Mouse (Mus musculus) midbrain, embryonic 12.5 days (tissue): ENCODE measurements around the gene Pld5. TPM values are rescaled to one million over a fixed set of nuclear protein-coding genes. Genes with fewer than 3 reads are reported as not detected.

Source experiments
- ATAC-seq: fragments of 200-750 bp; cut with Nextera tagmentation; 2 replicates; pipeline ENCODE4 v1.8.0; 2017; ENCODE audit warnings: low read depth, moderate TSS enrichment, moderate library complexity; ENCODE audit not compliant: low FRiP score
- H3K27ac ChIP-seq: fragments of 300-500 bp; sonication (generic); replicated peaks from 2 replicates; pipeline ENCODE4 v1.5.1; 2016; ENCODE audit warnings: mild to moderate bottlenecking
- H3K27me3 ChIP-seq: fragments of 300-500 bp; sonication (generic); 2 replicates; pipeline ENCODE4 v1.6.1; 2016; ENCODE audit warnings: mild to moderate bottlenecking
- H3K36me3 ChIP-seq: fragments of 300-500 bp; sonication (generic); 2 replicates; pipeline ENCODE4 v1.6.1; 2016
- H3K4me1 ChIP-seq: fragments of 300-500 bp; sonication (generic); 2 replicates; pipeline ENCODE4 v1.6.1; 2016
- H3K4me2 ChIP-seq: fragments of 300-500 bp; sonication (generic); replicated peaks from 2 replicates; pipeline ENCODE4 v1.6.1; 2016; ENCODE audit warnings: mild to moderate bottlenecking, moderate library complexity
- H3K4me3 ChIP-seq: fragments of 300-500 bp; sonication (generic); 2 replicates; pipeline ENCODE4 v1.5.1; 2016; ENCODE audit warnings: mild to moderate bottlenecking
- H3K9ac ChIP-seq: fragments of 300-500 bp; sonication (generic); replicated peaks from 2 replicates; pipeline ENCODE4 v1.6.1; 2016; ENCODE audit warnings: mild to moderate bottlenecking, moderate library complexity
- H3K9me3 ChIP-seq: fragments of 300-500 bp; sonication (generic); 2 replicates; pipeline ENCODE4 v1.6.1; 2016; ENCODE audit warnings: mild to moderate bottlenecking
- WGBS: fragments of 180-500 bp; shearing (Covaris S2); methylation state at CpG from one replicate; pipeline ENCODE4 v1.1.7; 2016; 5-methylcytosine and 5-hydroxymethylcytosine counted together
- polyA plus RNA-seq: library from polyadenylated mRNA; unstranded; fragments of >200 nt; fragmentation: Nextera tagmentation; extraction: Ambion mirVana; gene quantifications from 2 replicates; pipeline ENCODE4 v1.2.1, GENCODE M21; 2016

The Pld5 gene
- 2.2 and 2.7 TPM in 2 replicates for polyA plus RNA-seq

DNA sequence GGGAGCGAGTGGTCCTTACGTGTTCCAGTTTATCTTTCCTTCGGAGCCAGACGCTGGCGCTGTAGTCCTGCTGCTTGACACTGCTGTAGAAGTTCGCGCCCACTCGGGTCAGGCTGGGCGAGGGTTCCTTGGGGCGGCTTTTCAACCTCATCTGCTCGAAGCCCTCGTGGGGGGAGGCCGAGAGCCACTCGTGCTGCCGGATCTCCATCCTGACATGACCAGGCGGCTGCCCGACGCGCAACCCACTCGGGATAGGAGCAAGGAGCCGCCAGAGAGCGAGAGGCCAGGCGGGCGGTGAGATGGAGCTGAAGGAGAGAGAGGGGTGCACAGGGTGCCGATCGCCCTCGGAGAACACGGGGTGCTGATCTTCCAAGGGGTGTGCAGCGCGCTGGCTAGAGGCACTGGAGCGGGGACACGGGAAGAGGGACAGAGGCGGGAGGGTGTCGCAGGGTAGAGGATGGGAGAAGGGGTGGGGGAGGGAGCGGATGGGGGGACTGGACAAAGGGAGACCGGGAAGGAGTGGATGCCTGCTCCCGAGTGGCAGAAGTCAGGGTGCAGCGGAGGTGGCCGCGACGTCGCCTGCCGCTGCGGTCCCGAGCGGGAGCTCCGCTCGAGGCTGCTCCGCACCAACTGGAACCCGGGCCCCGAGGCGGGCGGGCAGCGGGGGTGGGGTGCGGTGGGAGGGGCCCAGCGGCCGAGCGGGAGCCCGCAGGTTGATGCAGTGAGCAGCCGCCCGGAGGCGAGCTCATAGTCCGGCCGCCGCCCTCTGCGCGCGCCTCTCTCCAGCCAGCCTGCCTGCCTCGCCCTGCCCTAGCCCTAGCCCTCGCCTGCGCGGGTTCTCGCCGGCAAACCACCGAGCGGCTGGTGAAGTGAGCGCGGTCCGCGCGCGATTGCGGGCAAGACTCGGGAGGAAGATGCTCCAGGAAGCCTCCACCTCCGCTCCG is at the start of gene Pld5:
Pld5 (minus strand) TSS at position 646 of the 944 bp plus-strand sequence.
- Histone ChIP-seq H3K9ac (peak within 1 kb of the TSS; percentile 72), H3K36me3 (no peaks in the 10 kb centered on the region), H3K9me3 (no peaks in the 10 kb centered on the region), H3K4me2 (peak within 1 kb of the TSS; percentile 95), H3K27ac (0 out of 2 replicates have a peak within 1 kb of the TSS, but pooled peaks have one; percentile 39), H3K4me1 (peaks cover 4% of the 10 kb centered on the region; the same call in 1 of the 2 replicates), H3K27me3 (peaks cover 23% of the 10 kb centered on the region), H3K4me3 (peak within 1 kb of the TSS; percentile 72)
- peak; percentile 93 for ATAC-seq
- WGBS = under 1% methylated on average over 67 of the region's 86 CpGs

DNA sequence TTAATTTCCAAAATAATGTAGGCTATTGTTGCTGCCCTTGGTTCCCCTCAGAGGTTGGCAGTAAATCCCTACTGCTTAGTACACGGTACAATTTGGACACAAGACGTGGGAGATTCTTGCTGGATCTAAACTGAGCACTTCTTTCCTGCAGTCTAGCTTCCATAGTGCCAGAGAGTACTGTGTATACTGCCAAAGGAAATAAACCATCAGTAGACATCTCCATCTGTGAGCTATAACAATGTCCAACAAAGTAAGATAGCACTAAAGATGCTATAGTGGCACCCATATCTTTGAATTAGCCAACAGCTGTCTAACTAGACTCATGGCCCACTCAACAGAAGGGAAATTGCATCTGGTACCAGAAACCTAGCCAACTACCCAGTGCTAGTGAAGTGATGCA is 40.0 kb upstream of the Pld5 start:
- Histone ChIP-seq H3K36me3 (no peaks in the 10 kb centered on the region), H3K4me1 (no peaks in the 10 kb centered on the region), H3K27me3 (no peaks in the 10 kb centered on the region), H3K4me2 (no peak overlapping the region), H3K27ac (no peak overlapping the region), H3K4me3 (no peak overlapping the region), H3K9me3 (no peaks in the 10 kb centered on the region), H3K9ac (no peak overlapping the region)
- 76% methylated on average over 2 of the region's 2 CpGs for WGBS
- no peak for ATAC-seq

DNA sequence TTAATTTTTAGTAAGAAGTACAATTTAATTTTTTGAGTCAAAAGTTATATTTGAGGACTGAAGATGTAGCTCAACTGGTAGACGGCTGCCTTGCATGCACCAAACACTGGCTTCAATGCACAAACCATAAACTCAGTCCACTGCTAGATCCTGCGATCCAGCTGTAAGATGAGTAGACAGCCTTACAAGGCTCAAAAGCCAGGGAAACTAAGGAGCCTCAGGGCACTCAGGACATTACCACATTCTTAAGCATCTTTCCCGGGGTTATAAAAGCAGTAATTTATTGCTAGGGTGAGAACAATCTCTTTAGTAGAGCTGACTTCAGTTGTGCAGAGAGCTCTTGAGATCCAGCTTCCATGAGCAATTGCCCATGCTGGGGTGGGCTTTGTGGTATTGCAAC is 35.1 kb upstream of the Pld5 start:
- no peak for ATAC-seq
- Histone ChIP-seq H3K9me3 (no peaks in the 10 kb centered on the region), H3K9ac (no peak overlapping the region), H3K4me3 (no peak overlapping the region), H3K27me3 (no peaks in the 10 kb centered on the region), H3K4me1 (no peaks in the 10 kb centered on the region), H3K27ac (no peak overlapping the region), H3K4me2 (no peak overlapping the region), H3K36me3 (no peaks in the 10 kb centered on the region)
- WGBS = 90% methylated on average over 3 of the region's 3 CpGs

GRCm38 (mm10) chr1:176289396-176289795 is 14.3 kb upstream of the Pld5 start:
- Histone ChIP-seq H3K36me3 (no peaks in the 10 kb centered on the region), H3K4me3 (no peak overlapping the region), H3K9ac (no peak overlapping the region), H3K4me2 (no peak overlapping the region), H3K4me1 (no peaks in the 10 kb centered on the region), H3K27ac (no peak overlapping the region), H3K27me3 (no peaks in the 10 kb centered on the region), H3K9me3 (no peaks in the 10 kb centered on the region)
- WGBS = 86% methylated on average over 5 of the region's 5 CpGs
- no peak for ATAC-seq

- H3K27ac ChIP-seq = no peak overlapping the region
- peak overlapping the region; percentile 72 for H3K9ac ChIP-seq
- H3K4me1 ChIP-seq = peaks cover 4% of the 10 kb centered on the region; the same call in 1 of the 2 replicates
- H3K9me3 ChIP-seq = no peaks in the 10 kb centered on the region
- H3K27me3 ChIP-seq = peaks cover 23% of the 10 kb centered on the region
- WGBS = 9% methylated on average over 11 of the region's 11 CpGs
- H3K4me3 ChIP-seq = peak overlapping the region; percentile 72
- ATAC-seq = peak; percentile 35; the same call in 1 of the 2 replicates
- peak overlapping the region; percentile 95 for H3K4me2 ChIP-seq
- H3K36me3 ChIP-seq = no peaks in the 10 kb centered on the region
Observed at GRCm38 (mm10) chr1:176275611-176275980, 484 bp upstream of the Pld5 start.

GRCm38 (mm10) chr1:176248717-176249030 is 26.4 kb downstream of the Pld5 start:
- no peaks in the 10 kb centered on the region for H3K27me3 ChIP-seq
- no peaks in the 10 kb centered on the region for H3K36me3 ChIP-seq
- H3K27ac ChIP-seq = no peak overlapping the region
- ATAC-seq = no peak
- H3K9me3 ChIP-seq = no peaks in the 10 kb centered on the region
- no peak overlapping the region for H3K4me3 ChIP-seq
- 71% methylated on average over 5 of the region's 5 CpGs for WGBS
- H3K4me2 ChIP-seq = no peak overlapping the region
- no peaks in the 10 kb centered on the region for H3K4me1 ChIP-seq
- no peak overlapping the region for H3K9ac ChIP-seq

DNA sequence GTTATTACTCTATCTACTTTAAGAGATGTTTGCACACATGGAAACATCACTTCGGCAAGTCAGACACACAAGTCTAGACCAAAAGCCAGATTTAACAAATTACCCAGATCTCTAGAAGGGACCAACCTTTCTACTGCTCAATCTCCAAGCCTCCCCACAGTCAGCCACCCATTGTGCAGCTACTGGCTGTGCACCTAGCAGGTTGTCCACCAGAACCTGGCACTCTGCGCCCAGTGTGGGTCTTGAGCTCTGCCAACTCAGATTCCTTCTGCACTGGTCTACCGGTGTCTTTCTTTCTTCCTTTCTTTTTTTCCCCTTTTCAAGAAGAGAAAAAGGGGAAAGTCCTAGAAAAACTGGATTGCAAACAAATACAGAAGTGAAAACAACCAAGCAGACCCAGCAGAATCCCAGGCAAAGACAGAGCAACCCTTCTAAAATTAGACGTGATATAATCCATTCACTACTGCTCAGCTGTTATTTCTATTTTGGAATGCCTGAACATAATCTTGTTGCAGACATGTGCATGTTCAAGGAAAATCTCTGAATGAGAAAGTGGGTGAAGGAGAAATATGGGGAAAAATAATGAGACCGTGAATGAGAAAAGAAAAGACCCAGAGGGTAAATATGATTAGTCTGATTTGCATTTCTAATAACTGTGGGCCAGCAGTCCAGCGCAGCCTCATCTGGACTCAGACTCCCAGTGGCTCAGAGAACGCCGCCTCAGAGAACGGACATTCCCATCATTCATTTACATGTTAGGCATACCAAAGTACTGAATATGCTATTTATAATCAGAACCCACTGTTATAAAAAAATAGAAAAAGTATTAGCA is 27.0 kb downstream of the Pld5 start:
- Histone ChIP-seq H3K9ac (no peak overlapping the region), H3K4me3 (no peak overlapping the region), H3K4me2 (no peak overlapping the region), H3K4me1 (no peaks in the 10 kb centered on the region), H3K27ac (no peak overlapping the region), H3K36me3 (no peaks in the 10 kb centered on the region), H3K9me3 (no peaks in the 10 kb centered on the region), H3K27me3 (no peaks in the 10 kb centered on the region)
- ATAC-seq = no peak
- 71% methylated on average over 9 of the region's 9 CpGs for WGBS

DNA sequence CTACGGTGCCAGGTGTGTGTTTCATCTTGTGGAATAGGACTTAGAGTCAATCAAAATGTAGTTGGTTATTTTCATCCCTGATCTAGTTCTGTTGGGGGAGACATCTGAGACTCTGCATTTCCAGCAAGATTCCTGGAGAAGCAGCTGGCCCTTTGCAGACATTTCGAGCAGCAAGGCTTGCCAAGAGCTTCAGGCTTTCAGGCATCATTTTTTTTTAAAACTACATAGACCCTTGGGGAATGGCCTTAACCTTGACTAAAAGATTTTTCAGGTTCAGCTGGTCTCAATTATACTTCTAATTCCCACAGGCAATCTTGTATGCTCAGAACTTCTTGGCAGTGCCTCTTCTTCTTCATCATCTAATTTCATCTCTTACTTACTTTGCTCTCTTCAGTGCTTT is 35.9 kb downstream of the Pld5 start:
- no peak for ATAC-seq
- Histone ChIP-seq H3K4me1 (no peaks in the 10 kb centered on the region), H3K27ac (no peak overlapping the region), H3K36me3 (no peaks in the 10 kb centered on the region), H3K4me3 (no peak overlapping the region), H3K4me2 (no peak overlapping the region), H3K27me3 (no peaks in the 10 kb centered on the region), H3K9me3 (no peaks in the 10 kb centered on the region), H3K9ac (no peak overlapping the region)
- whole genome bisulfite sequencing = 86% methylated on average over 2 of the region's 2 CpGs

DNA sequence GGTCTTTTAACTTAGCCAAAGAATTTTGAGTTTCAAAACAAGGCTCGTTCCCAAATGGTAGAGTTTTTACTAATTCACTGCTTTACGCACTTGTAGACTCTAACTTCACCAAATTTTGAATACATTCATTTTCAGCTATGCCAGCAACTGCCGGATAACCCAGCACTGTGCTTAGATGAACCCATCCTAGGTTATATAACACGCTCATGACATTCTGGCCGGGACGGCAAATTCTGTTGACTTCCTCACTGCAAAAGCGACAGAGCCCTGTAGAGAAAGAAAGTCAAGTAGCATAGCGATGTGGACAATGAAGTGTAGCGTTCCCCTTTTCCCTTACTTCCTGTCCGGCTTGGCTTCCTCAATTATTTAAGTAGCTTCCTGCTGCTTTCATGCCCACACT is 51.3 kb downstream of the Pld5 start:
- Histone ChIP-seq H3K9me3 (no peaks in the 10 kb centered on the region), H3K27me3 (no peaks in the 10 kb centered on the region), H3K4me3 (no peak overlapping the region), H3K36me3 (no peaks in the 10 kb centered on the region), H3K4me2 (no peak overlapping the region), H3K4me1 (no peaks in the 10 kb centered on the region), H3K27ac (no peak overlapping the region), H3K9ac (no peak overlapping the region)
- 85% methylated on average over 10 of the region's 10 CpGs for WGBS
- no peak for ATAC-seq

DNA sequence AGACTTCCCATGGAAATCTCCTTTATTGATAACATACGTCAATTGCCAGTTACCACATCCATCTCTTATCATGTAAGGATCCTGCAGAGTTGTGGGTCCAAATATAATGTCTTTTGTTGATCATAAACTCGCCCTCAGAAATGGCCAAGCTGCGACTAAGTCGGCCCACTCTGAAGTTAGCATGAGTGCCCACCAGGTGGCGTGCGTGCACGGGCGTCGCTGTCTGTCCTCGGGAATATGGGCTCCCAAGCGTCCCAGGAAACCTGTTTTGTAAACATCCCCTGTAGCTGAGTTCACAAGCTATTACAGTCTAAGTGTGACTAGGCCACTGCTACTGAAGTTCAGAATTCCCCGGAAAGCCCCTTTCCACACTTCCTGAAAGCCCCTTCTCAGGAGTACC is 51.9 kb downstream of the Pld5 start:
- no peaks in the 10 kb centered on the region for H3K36me3 ChIP-seq
- WGBS = 4% methylated on average over 12 of the region's 12 CpGs
- peak; percentile 85 for ATAC-seq
- H3K4me3 ChIP-seq = no peak overlapping the region
- no peak overlapping the region for H3K4me2 ChIP-seq
- H3K9me3 ChIP-seq = no peaks in the 10 kb centered on the region
- H3K27ac ChIP-seq = no peak overlapping the region
- no peaks in the 10 kb centered on the region for H3K27me3 ChIP-seq
- H3K9ac ChIP-seq = no peak overlapping the region
- no peaks in the 10 kb centered on the region for H3K4me1 ChIP-seq

- peaks cover 8% of the 10 kb centered on the region for H3K4me1 ChIP-seq
- H3K9ac ChIP-seq = no peak overlapping the region
- no peak overlapping the region for H3K27ac ChIP-seq
- no peaks in the 10 kb centered on the region for H3K36me3 ChIP-seq
- no peak for ATAC-seq
- H3K4me2 ChIP-seq = no peak overlapping the region
- 83% methylated on average over 5 of the region's 5 CpGs for WGBS
- no peaks in the 10 kb centered on the region; the same call in 1 of the 2 replicates for H3K27me3 ChIP-seq
- no peak overlapping the region for H3K4me3 ChIP-seq
- no peaks in the 10 kb centered on the region for H3K9me3 ChIP-seq
Observed at GRCm38 (mm10) chr1:176218217-176218616, 56.9 kb downstream of the Pld5 start.
